8 mouse cellular contexts compared by ENCODE assay signal in the genomic region with DNA sequence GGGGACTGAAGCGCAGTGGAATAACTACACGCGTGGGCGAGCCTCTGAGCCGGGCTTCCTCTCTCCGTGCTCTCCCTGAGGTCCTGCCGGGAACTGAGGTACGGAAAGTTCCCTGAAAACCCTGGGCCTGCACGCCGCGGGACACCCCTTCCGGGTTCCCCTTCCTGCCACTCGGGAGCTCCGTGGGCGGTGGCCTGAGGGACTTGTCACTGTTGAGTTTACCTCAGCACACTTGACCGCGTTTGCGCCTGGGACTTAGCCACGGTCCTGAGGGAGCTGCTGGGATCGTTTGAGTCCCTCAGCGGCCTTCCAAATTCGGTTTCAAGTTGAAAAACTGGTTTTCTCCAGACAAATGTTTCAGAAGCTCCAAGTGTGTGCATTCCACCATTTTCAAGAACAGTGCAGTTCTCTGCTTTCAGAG. TPM values are rescaled to one million over a fixed set of nuclear protein-coding genes. Genes with fewer than 3 reads are reported as not detected.
A peak's percentile ranks its signal among the peaks of the same experiment; 100 is the strongest.
DNase-seq lines count a peak whose midpoint lies in the region; ATAC-seq and TF ChIP-seq lines count a peak whose summit lies in the region.

No protein-coding gene starts in this region.

- peak; percentile 71 for DNase-seq in ZHBTc4 (ENCODE audit: low read depth, low spot score)
- peak; percentile 71 for DNase-seq in limb, embryonic 11.5 days (ENCODE audit: low spot score)
- DNase-seq in midbrain, embryonic 11.5 days (ENCODE audit: low spot score, missing footprints): no peak
- no peak for DNase-seq in layer of hippocampus, postnatal 10 days (ENCODE audit: low spot score in 2 of 2)

- H3K27ac ChIP-seq in ES-Bruce4 (ENCODE audit: insufficient read depth, low read length): peak overlapping the region; percentile 28; the same call in 1 of the 2 replicates
- peak overlapping the region; percentile 70 for H3K27ac ChIP-seq in limb, embryonic 11.5 days (replicated peaks; ENCODE audit: low read depth, low read length)
- H3K27ac ChIP-seq in midbrain, embryonic 11.5 days (ENCODE audit: low read depth, low read length): peak overlapping the region; percentile 74
- peak overlapping the region; percentile 99 for H3K27ac ChIP-seq in stomach, embryonic 16.5 days (ENCODE audit: low read length)

- TF ChIP-seq POLR2A in ES-Bruce4 (IDR thresholded peaks at IDR 0.05; ENCODE audit: insufficient read depth, low read length): no peak

- ATAC-seq in hematopoietic stem cell, adult 5-6 weeks (replicated peaks in 1 of 2; ENCODE audit: insufficient read depth in 1 of 2, low FRiP score in 2 of 2, low TSS enrichment in 1 of 2, low read depth in 1 of 2, poor library complexity in 2 of 2, severe bottlenecking in 2 of 2): peak; percentile 34 to 61; a peak in 3 of 4 replicates
- ATAC-seq in limb, embryonic 11.5 days (ENCODE audit: insufficient number of reproducible peaks, low FRiP score, low TSS enrichment, low read depth): peak; percentile 49; the same call in 1 of the 2 replicates
- ATAC-seq in midbrain, embryonic 11.5 days (ENCODE audit: low FRiP score): no peak; the same call in 1 of the 2 replicates
- ATAC-seq in stomach, embryonic 16.5 days (ENCODE audit: insufficient read depth, low FRiP score): peak; percentile 51

- H3K27me3 ChIP-seq in ES-Bruce4 (ENCODE audit: control insufficient read depth, insufficient read depth, low read length, poor library complexity, severe bottlenecking): no peaks in the 10 kb centered on the region
- no peaks in the 10 kb centered on the region for H3K27me3 ChIP-seq in erythroblast, embryonic 14.5 days (ENCODE audit: control insufficient read depth)
- no peaks in the 10 kb centered on the region for H3K27me3 ChIP-seq in limb, embryonic 11.5 days (ENCODE audit: control insufficient read depth, insufficient read depth, low read length)
- H3K27me3 ChIP-seq in midbrain, embryonic 11.5 days (ENCODE audit: control insufficient read depth, insufficient read depth, low read length): no peaks in the 10 kb centered on the region
- H3K27me3 ChIP-seq in stomach, embryonic 16.5 days (ENCODE audit: control insufficient read depth, insufficient read depth, low read length): no peaks in the 10 kb centered on the region

- H3K4me2 ChIP-seq in limb, embryonic 11.5 days (ENCODE audit: low read depth, severe bottlenecking): peak overlapping the region; percentile 43
- H3K4me2 ChIP-seq in midbrain, embryonic 11.5 days: peak overlapping the region; percentile 83
- peak overlapping the region; percentile 83 for H3K4me2 ChIP-seq in stomach, embryonic 16.5 days (ENCODE audit: low read depth, low read length)

- peaks cover 3% of the 10 kb centered on the region for H3K4me1 ChIP-seq in ES-Bruce4 (ENCODE audit: control insufficient read depth, insufficient read depth, low read length)
- peaks cover 55% of the 10 kb centered on the region for H3K4me1 ChIP-seq in erythroblast, embryonic 14.5 days (ENCODE audit: control insufficient read depth)
- H3K4me1 ChIP-seq in limb, embryonic 11.5 days (ENCODE audit: control insufficient read depth, insufficient read depth, low read length): peaks cover 11% of the 10 kb centered on the region; the same call in 1 of the 2 replicates
- peaks cover 14% of the 10 kb centered on the region for H3K4me1 ChIP-seq in midbrain, embryonic 11.5 days (ENCODE audit: control insufficient read depth, insufficient read depth, low read length)
- H3K4me1 ChIP-seq in stomach, embryonic 16.5 days (ENCODE audit: control insufficient read depth, insufficient read depth, low read length): peaks cover 22% of the 10 kb centered on the region

- WGBS in limb, embryonic 11.5 days: under 1% methylated on average over 22 of the region's 22 CpGs
- WGBS in midbrain, embryonic 11.5 days: under 1% methylated on average over 22 of the region's 22 CpGs
- under 1% methylated on average over 22 of the region's 22 CpGs for WGBS in stomach, embryonic 16.5 days

- H3K9me3 ChIP-seq in ES-Bruce4 (replicated peaks; ENCODE audit: control insufficient read depth, insufficient read depth, low read length, poor library complexity, severe bottlenecking): no peaks in the 10 kb centered on the region
- no peaks in the 10 kb centered on the region for H3K9me3 ChIP-seq in erythroblast, embryonic 14.5 days (ENCODE audit: control insufficient read depth, low read length)
- H3K9me3 ChIP-seq in limb, embryonic 11.5 days (ENCODE audit: control insufficient read depth, low read length): no peaks in the 10 kb centered on the region
- no peaks in the 10 kb centered on the region for H3K9me3 ChIP-seq in midbrain, embryonic 11.5 days (ENCODE audit: control insufficient read depth, low read length)
- no peaks in the 10 kb centered on the region for H3K9me3 ChIP-seq in stomach, embryonic 16.5 days (replicated peaks; ENCODE audit: control insufficient read depth, low read length)

- H3K36me3 ChIP-seq in ES-Bruce4 (ENCODE audit: control insufficient read depth, insufficient read depth, low read length, poor library complexity, severe bottlenecking): peaks cover 7% of the 10 kb centered on the region
- H3K36me3 ChIP-seq in erythroblast, embryonic 14.5 days (ENCODE audit: control insufficient read depth): peaks cover 29% of the 10 kb centered on the region
- 0 out of 2 replicates have a peak, but pooled peaks cover 2% of the 10 kb centered on the region for H3K36me3 ChIP-seq in limb, embryonic 11.5 days (ENCODE audit: control insufficient read depth, insufficient read depth, low read length)
- no peaks in the 10 kb centered on the region for H3K36me3 ChIP-seq in midbrain, embryonic 11.5 days (ENCODE audit: control insufficient read depth, insufficient read depth, low read length)
- H3K36me3 ChIP-seq in stomach, embryonic 16.5 days (ENCODE audit: control insufficient read depth, insufficient read depth, low read length): no peaks in the 10 kb centered on the region

- TF ChIP-seq EP300 in ES-Bruce4 (IDR thresholded peaks at IDR 0.05; ENCODE audit: insufficient read depth, low read depth, low read length): no peak

- H3K4me3 ChIP-seq in ES-Bruce4 (ENCODE audit: low read depth, low read length): peak overlapping the region; percentile 98
- peak overlapping the region; percentile 95 for H3K4me3 ChIP-seq in erythroblast, embryonic 14.5 days (replicated peaks)
- peak overlapping the region; percentile 96 for H3K4me3 ChIP-seq in limb, embryonic 11.5 days (ENCODE audit: low read depth, low read length)
- peak overlapping the region; percentile 96 for H3K4me3 ChIP-seq in midbrain, embryonic 11.5 days (ENCODE audit: low read depth, low read length)
- peak overlapping the region; percentile 96 for H3K4me3 ChIP-seq in stomach, embryonic 16.5 days (replicated peaks; ENCODE audit: low read length)

- peak overlapping the region; percentile 88 for H3K9ac ChIP-seq in ES-Bruce4 (ENCODE audit: low read depth, poor library complexity, severe bottlenecking)
- peak overlapping the region; percentile 95 for H3K9ac ChIP-seq in limb, embryonic 11.5 days (ENCODE audit: low read length)
- peak overlapping the region; percentile 93 for H3K9ac ChIP-seq in midbrain, embryonic 11.5 days (ENCODE audit: low read length)
- H3K9ac ChIP-seq in stomach, embryonic 16.5 days (ENCODE audit: low read length): peak overlapping the region; percentile 100

- TF ChIP-seq CTCF in ES-Bruce4 (IDR thresholded peaks at IDR 0.05; ENCODE audit: low read depth, low read length): no peak

RNA-seq across cellular contexts. Expression of gene Ints13, which starts 0.5 kb away (rescaled TPM):
- polyA plus RNA-seq in ES-Bruce4 (2011; ENCODE audit: insufficient read depth, insufficient read length, low read depth, missing spikeins): 106 and 118 TPM in 2 replicates
- polyA plus RNA-seq in erythroblast, embryonic 14.5 days (2012): 3.6 and 4.0 TPM in 2 replicates
- 107 and 152 TPM in 2 replicates for total RNA-seq in hematopoietic stem cell, adult 5-6 weeks (2017)
- 98.5 and 100 TPM in 2 replicates for polyA plus RNA-seq in limb, embryonic 11.5 days (2014; fragmentation: Nextera tagmentation; extraction: Ambion mirVana)
- polyA plus RNA-seq in midbrain, embryonic 11.5 days (2014; fragmentation: Nextera tagmentation; extraction: Ambion mirVana): 101 TPM in 2 replicates
- 56.6 and 65.3 TPM in 2 replicates for polyA plus RNA-seq in stomach, embryonic 16.5 days (2015; fragmentation: Nextera tagmentation; extraction: Ambion mirVana)
- total RNA-seq in layer of hippocampus, postnatal 10 days (2021): 10 to 100 TPM; 37.6 to 41.0 TPM

RNA-seq across cellular contexts. Expression of gene Fgfr1op2, which starts 1.1 kb away (rescaled TPM):
- 56.7 and 71.5 TPM in 2 replicates for polyA plus RNA-seq in ES-Bruce4 (2011; ENCODE audit: insufficient read depth, insufficient read length, low read depth, missing spikeins)
- polyA plus RNA-seq in erythroblast, embryonic 14.5 days (2012): 10.3 and 11.5 TPM in 2 replicates
- 159 and 166 TPM in 2 replicates for total RNA-seq in hematopoietic stem cell, adult 5-6 weeks (2017)
- polyA plus RNA-seq in limb, embryonic 11.5 days (2014; fragmentation: Nextera tagmentation; extraction: Ambion mirVana): 92.1 and 95.1 TPM in 2 replicates
- 77.1 and 78.9 TPM in 2 replicates for polyA plus RNA-seq in midbrain, embryonic 11.5 days (2014; fragmentation: Nextera tagmentation; extraction: Ambion mirVana)
- 96.6 and 98.8 TPM in 2 replicates for polyA plus RNA-seq in stomach, embryonic 16.5 days (2015; fragmentation: Nextera tagmentation; extraction: Ambion mirVana)
- 10 to 100 TPM; 54.6 to 58.8 TPM for total RNA-seq in layer of hippocampus, postnatal 10 days (2021)

Comparison
In these comparisons a context has a peak if more than half of its experiments do, and no peak if none do; other contexts are left out.
1. H3K27ac ChIP-seq: peak in every context shown above with its lines; median percentile 99 in stomach, embryonic 16.5 days; 74 in midbrain, embryonic 11.5 days; 70 in limb, embryonic 11.5 days; 28 in ES-Bruce4.
2. DNase-seq: peak in ZHBTc4 (single experiment) and limb, embryonic 11.5 days (single experiment); none in midbrain, embryonic 11.5 days (single experiment) and layer of hippocampus, postnatal 10 days (0 of 2).
3. RNA of gene Ints13, which starts 0.5 kb away (polyA plus RNA-seq): 106 to 118 TPM in ES-Bruce4, 101 TPM in midbrain, embryonic 11.5 days, 98.5 to 100 TPM in limb, embryonic 11.5 days and 56.6 to 65.3 TPM in stomach, embryonic 16.5 days; 3.6 to 4.0 TPM in erythroblast, embryonic 14.5 days; every median in the first group is over 10 times any median in the second.
4. Peak in every context shown above with its lines, with median percentiles within 50 percentile points of each other: H3K4me3 ChIP-seq, H3K9ac ChIP-seq and H3K4me2 ChIP-seq.